Mouse (Mus musculus): ENCODE data around the gene Gm42957.

DNA sequence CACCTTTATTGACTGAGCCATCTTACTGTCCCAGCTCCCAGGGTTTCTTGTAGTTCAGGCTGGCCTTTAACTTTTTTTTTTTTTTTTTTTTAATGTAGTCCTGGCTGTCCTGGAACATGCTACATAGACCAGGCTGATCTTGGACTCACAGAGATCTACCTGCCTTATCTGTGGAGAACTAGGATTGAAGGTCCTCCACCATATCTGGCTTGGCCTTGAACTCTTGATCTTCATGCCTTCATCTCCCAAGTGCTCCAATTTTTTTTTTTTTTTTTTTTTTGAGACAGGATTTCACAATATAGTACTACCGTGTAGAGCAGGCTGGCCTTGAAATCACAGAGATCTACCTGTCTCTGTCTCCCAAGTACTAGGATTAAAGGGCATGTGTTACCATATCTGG is 58.3 kb downstream of the Gm42957 start:
- no peak for TF ChIP-seq CTCF (IDR thresholded peaks at IDR 0.05; ENCODE audit: control insufficient read depth, insufficient read depth, insufficient replicate concordance, low read depth, low read length)
- TF ChIP-seq POLR2A (IDR thresholded peaks at IDR 0.05; ENCODE audit: control insufficient read depth, low read depth, low read length): no peak

Data from testis, adult 2 months (tissue).